Mouse (Mus musculus): ENCODE measurements around the gene Shox2.

DNA sequence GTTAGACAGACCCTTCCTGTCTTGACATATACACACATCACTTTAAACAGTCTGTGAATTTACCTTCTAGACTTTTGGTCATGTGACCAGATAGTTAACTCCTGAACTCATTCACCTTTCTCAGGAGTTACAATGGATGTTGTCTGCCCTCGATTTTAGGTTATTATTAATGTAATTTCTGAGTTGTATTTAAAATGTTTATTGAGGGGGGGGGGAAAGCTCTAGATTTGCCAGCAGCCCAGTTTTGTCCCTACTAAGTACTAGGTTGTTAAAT lies 4.7 kb upstream of the Shox2 start:
- TF ChIP-seq POLR2A (IDR thresholded peaks at IDR 0.05; ENCODE audit: low read depth, low read length) (no peak), CTCF (IDR thresholded peaks at IDR 0.05; ENCODE audit: borderline replicate concordance, insufficient read depth, low read length) (no peak)
